Mouse (Mus musculus) kidney, adult 2 months (tissue): ENCODE measurements around the gene Uimc1.

Experiments
- CTCF ChIP-seq: fragments of 200-500 bp; conservative IDR thresholded peaks from 2 replicates; pipeline ENCODE4 v1.5.1; 2011; ENCODE audit warnings: low read depth, mild to moderate bottlenecking, control low read depth, low read length, moderate library complexity, mixed read lengths; ENCODE audit not compliant: insufficient read depth, insufficient read length
- POLR2A ChIP-seq: fragments of 200-500 bp; IDR thresholded peaks from one replicate; pipeline ENCODE4 v1.6.1; 2011; ENCODE audit warnings: low read depth, low read length, control low read depth

DNA sequence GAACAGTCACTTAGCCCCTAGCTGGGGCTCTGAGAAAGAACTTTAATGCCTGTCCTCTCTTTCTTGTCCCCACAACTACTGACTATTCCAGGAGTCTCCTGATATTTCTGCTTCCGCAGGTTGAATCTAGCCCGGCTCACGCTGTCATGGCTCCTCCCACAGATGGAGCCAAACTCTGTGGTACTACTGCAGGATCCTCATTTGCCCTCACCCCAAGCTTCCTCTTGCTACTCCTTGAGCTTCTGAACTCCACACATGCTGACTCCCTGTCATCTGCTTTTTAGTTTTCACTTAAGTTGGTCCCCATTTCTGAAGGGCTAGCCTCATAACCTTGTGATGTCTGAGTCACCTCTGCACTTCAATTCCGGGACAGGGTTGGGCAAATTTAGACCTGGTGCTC is 80.0 kb downstream of the Uimc1 start:
- TF ChIP-seq POLR2A (no peak), CTCF (no peak)
